Mouse (Mus musculus) hindbrain, embryonic 13.5 days (tissue): ENCODE data around the gene Wdr53. TPM values are rescaled to one million over a fixed set of nuclear protein-coding genes. Genes with fewer than 3 reads are reported as not detected.
"Not testable (repeated sequence)": the region's sequence is repeated elsewhere in the genome, so short reads cannot be mapped to it uniquely, and the experiment has no call there.

ENCODE experiments used
- ATAC-seq: fragments of 200-750 bp; cut with Nextera tagmentation; 2 replicates; pipeline ENCODE4 v1.8.0; 2017; ENCODE audit warnings: moderate TSS enrichment; ENCODE audit not compliant: low FRiP score
- H3K27ac ChIP-seq: fragments of 300-500 bp; sonication (generic); 2 replicates; pipeline ENCODE4 v1.5.1; 2015; ENCODE audit warnings: inconsistent platforms, mild to moderate bottlenecking, moderate library complexity
- H3K27me3 ChIP-seq: fragments of 300-500 bp; sonication (generic); 2 replicates; pipeline ENCODE4 v1.6.1; 2015; ENCODE audit warnings: mild to moderate bottlenecking, inconsistent platforms
- H3K36me3 ChIP-seq: fragments of 300-500 bp; sonication (generic); 2 replicates; pipeline ENCODE4 v1.6.1; 2015; ENCODE audit warnings: mild to moderate bottlenecking, inconsistent platforms
- H3K4me1 ChIP-seq: fragments of 300-500 bp; sonication (generic); replicated peaks from 2 replicates; pipeline ENCODE4 v1.6.1; 2015; ENCODE audit warnings: inconsistent platforms
- H3K4me2 ChIP-seq: fragments of 300-500 bp; sonication (generic); 2 replicates; pipeline ENCODE4 v1.6.1; 2015; ENCODE audit warnings: inconsistent platforms, mild to moderate bottlenecking, moderate library complexity
- H3K4me3 ChIP-seq: fragments of 300-500 bp; sonication (generic); 2 replicates; pipeline ENCODE4 v1.5.1; 2015; ENCODE audit warnings: mild to moderate bottlenecking, inconsistent platforms
- H3K9ac ChIP-seq: fragments of 300-500 bp; sonication (generic); 2 replicates; pipeline ENCODE4 v1.6.1; 2015; ENCODE audit warnings: mild to moderate bottlenecking, inconsistent platforms
- H3K9me3 ChIP-seq: fragments of 300-500 bp; sonication (generic); 2 replicates; pipeline ENCODE4 v1.6.1; 2016; ENCODE audit warnings: inconsistent platforms
- WGBS: fragments of 180-500 bp; shearing (Covaris S2); methylation state at CpG from one replicate; pipeline ENCODE4 v1.1.7; 2015; 5-methylcytosine and 5-hydroxymethylcytosine counted together
- microRNA counts: library from miRNA; unstranded; fragments of <30 nt; microRNA quantifications from one replicate; lab custom pipeline; 2016
- microRNA-seq: library from miRNA; unstranded; fragments of <30 nt; microRNA quantifications from one replicate; pipeline ENCODE4, GENCODE M21; 2016
- polyA plus RNA-seq: library from polyadenylated mRNA; unstranded; fragments of >200 nt; fragmentation: Nextera tagmentation; extraction: Ambion mirVana; gene quantifications from 2 replicates; pipeline ENCODE4 v1.2.1, GENCODE M21; 2015

The Wdr53 gene
- polyA plus RNA-seq, 1 experiment from 2014 or later = 17.1 TPM

DNA sequence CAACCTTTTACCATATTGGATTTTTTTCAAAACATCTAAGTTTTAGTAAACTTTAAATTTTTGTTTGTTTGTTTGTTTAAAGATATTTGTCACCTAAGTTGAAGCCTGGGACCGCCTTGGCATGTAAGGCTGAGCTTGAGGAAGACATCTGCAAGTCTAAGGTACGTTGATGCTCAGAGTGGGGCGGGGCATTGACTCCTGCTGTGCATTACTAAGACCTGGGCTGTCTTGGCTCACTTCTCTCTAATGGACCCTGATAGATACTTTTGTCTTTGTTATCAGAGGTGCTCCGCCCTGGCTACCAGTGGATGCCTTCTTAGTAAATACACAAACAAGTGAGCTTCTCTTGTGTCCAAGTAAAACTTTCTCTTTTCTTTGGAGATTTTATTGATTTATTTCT is 44.8 kb downstream of the Wdr53 start:
- no peak overlapping the region for H3K9ac ChIP-seq
- WGBS = 95% methylated on average over 4 of the region's 4 CpGs
- peaks cover 52% of the 10 kb centered on the region for H3K36me3 ChIP-seq
- H3K4me3 ChIP-seq = no peak overlapping the region
- H3K27ac ChIP-seq = no peak overlapping the region
- no peaks in the 10 kb centered on the region for H3K4me1 ChIP-seq
- H3K4me2 ChIP-seq = no peak overlapping the region
- H3K27me3 ChIP-seq = no peaks in the 10 kb centered on the region
- no peak for ATAC-seq
- no peaks in the 10 kb centered on the region for H3K9me3 ChIP-seq

DNA sequence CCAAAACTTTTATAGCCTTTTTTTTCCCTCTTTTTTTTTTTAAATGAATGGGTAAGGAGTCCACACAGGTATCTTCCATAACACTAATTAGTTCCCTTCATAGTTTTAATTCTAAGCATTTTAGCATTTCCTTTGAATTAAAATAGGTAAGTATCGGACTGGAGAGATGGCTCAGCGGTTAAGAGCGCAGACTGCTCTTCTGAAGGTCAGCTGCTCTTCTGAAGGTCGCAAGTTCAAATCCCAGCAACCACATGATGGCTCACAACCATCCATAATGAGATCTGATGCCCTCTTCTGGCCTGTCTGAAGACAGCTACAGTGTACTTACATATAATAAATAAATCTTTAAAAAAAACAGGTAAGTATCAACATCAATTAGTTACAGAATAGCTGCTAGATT is 52.6 kb downstream of the Wdr53 start:
- H3K4me3 ChIP-seq, H3K9me3 ChIP-seq, H3K4me2 ChIP-seq, H3K27me3 ChIP-seq, ATAC-seq, H3K4me1 ChIP-seq, H3K27ac ChIP-seq, H3K9ac ChIP-seq: not testable (repeated sequence)
- WGBS = 95% methylated on average over 4 of the region's 4 CpGs
- H3K36me3 ChIP-seq = peaks cover 58% of the 10 kb centered on the region

DNA sequence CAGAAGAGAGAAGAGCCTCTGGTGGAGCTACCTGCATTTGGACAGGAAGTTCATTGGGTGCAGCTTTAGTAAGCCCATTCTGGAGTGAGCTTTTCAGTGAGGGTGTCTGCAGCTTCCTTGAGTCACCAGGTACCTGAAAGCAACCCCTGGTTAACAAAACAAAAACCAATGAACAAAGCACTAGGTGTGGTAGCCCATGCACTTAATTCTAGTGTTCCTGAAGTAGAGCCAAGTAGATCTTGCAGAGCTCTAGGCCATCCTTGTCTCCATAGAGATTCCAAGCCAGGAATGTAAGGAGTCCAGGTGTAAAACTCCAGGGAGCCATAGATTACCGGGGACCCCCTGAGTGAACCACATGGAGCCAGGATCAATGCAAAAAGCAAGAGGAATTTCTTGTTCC is 56.0 kb downstream of the Wdr53 start:
- no peak overlapping the region for H3K27ac ChIP-seq
- H3K4me2 ChIP-seq = no peak overlapping the region
- ATAC-seq = no peak
- WGBS = 30% methylated on average over 1 of the region's 1 CpGs
- no peaks in the 10 kb centered on the region for H3K4me1 ChIP-seq
- no peaks in the 10 kb centered on the region for H3K27me3 ChIP-seq
- no peak overlapping the region for H3K4me3 ChIP-seq
- peaks cover 34% of the 10 kb centered on the region for H3K36me3 ChIP-seq
- no peak overlapping the region for H3K9ac ChIP-seq
- no peaks in the 10 kb centered on the region for H3K9me3 ChIP-seq

DNA sequence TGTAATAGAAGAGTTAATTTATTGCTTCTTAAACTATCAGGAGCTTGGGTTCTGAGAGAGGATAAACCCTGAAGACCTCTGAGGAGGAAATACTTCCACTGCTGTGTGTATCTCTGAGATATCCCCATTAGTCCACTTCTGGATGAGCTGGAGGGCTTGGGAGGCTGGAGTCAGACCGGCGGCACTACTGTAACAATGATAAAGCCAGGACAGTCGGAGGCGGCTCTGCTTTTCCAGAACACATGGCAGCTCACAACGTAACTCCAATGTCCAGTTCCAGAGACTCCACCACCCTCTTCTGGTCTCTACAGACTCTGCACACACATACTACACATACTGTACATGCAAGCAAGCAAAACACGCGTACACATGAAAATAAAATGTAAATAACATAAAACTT is 56.9 kb downstream of the Wdr53 start:
- no peaks in the 10 kb centered on the region for H3K9me3 ChIP-seq
- H3K27ac ChIP-seq = no peak overlapping the region
- WGBS = 98% methylated on average over 7 of the region's 7 CpGs
- H3K4me2 ChIP-seq = no peak overlapping the region
- H3K27me3 ChIP-seq = no peaks in the 10 kb centered on the region
- ATAC-seq = no peak
- H3K36me3 ChIP-seq = peaks cover 26% of the 10 kb centered on the region
- H3K4me3 ChIP-seq = no peak overlapping the region
- H3K9ac ChIP-seq = no peak overlapping the region
- H3K4me1 ChIP-seq = no peaks in the 10 kb centered on the region

MicroRNAs encoded within 50 kb of the gene (microRNA counts, 519-probe panel; counts per million panel counts)
- microRNA mmu-miR-1946a (lab: Ali Mortazavi, UCI) = 51.3 counts per million

Small RNA genes lying within 50 kb of the gene (microRNA-seq; reads per million reads assigned to microRNA genes)
- not detected for gene Mir1946a

Other genes with a start within 250 kb of the Wdr53 start
- gene Senp5, start 243.9 kb upstream of the Wdr53 start, polyA plus RNA-seq = 17.5 and 18.5 TPM in 2 replicates
- 35.3 and 36.2 TPM in 2 replicates for gene Pak2, start 167.9 kb upstream of the Wdr53 start, polyA plus RNA-seq
- gene Pigx, start 147.5 kb upstream of the Wdr53 start, polyA plus RNA-seq = 131 and 132 TPM in 2 replicates
- 48.4 and 52.0 TPM in 2 replicates for gene Cep19, start 147.4 kb upstream of the Wdr53 start, polyA plus RNA-seq
- 7.3 and 8.8 TPM in 2 replicates for gene Nrros, start 81.6 kb upstream of the Wdr53 start, polyA plus RNA-seq
- not detected in 2 replicates for gene Bex6, start 67.4 kb upstream of the Wdr53 start, polyA plus RNA-seq
- gene Fbxo45, start 69 bp upstream of the Wdr53 start, polyA plus RNA-seq = 7.6 and 8.2 TPM in 2 replicates
- 0.16 and 0.23 TPM in 2 replicates for gene Smco1, start 24.2 kb downstream of the Wdr53 start, polyA plus RNA-seq
- gene Rnf168, start 30.2 kb downstream of the Wdr53 start, polyA plus RNA-seq = 28.4 and 29.1 TPM in 2 replicates
- 28.5 and 29.0 TPM in 2 replicates for gene Ubxn7, start 85.0 kb downstream of the Wdr53 start, polyA plus RNA-seq
- gene Tm4sf19, start 153.3 kb downstream of the Wdr53 start, polyA plus RNA-seq = not detected in 2 replicates
- gene Tctex1d2, start 172.5 kb downstream of the Wdr53 start, polyA plus RNA-seq = 35.4 and 36.6 TPM in 2 replicates
- 45.4 and 48.2 TPM in 2 replicates for gene Pcyt1a, start 183.7 kb downstream of the Wdr53 start, polyA plus RNA-seq
- 0.13 and 0.26 TPM in 2 replicates for gene Slc51a, start 240.7 kb downstream of the Wdr53 start, polyA plus RNA-seq
- 0.35 TPM in 1 of 2 replicates, not detected in the other for gene Zdhhc19, start 249.0 kb downstream of the Wdr53 start, polyA plus RNA-seq